17 mouse cellular contexts compared by ENCODE assay signal in genomic region chr7:79873407-79873806, GRCm38 (mm10). TPM values are rescaled to one million over a fixed set of nuclear protein-coding genes. Genes with fewer than 3 reads are reported as not detected.
"Had no signal": no experiment of that assay in that cellular context is flagged by ENCODE, and none has a peak within 500 bp of the region (broad histone marks: within the 10 kb centered on the region; RNA-seq: fewer than 3 reads in every experiment).

No protein-coding gene starts in this region.

- DNase-seq: retina, postnatal 1 day; right cerebral cortex, adult 18-20 months; right cerebral cortex, postnatal 14 days; right cerebral cortex, postnatal 25 days; right cerebral cortex, postnatal 4 days; spleen, adult 18-20 months; thymus, adult 18-20 months; thymus, adult 2 months; thymus, postnatal 14 days; thymus, postnatal 25 days; thymus, postnatal 36 days; thymus, postnatal 4 days had no signal

- H3K27me3 ChIP-seq: neural tube, embryonic 13.5 days; neural tube, embryonic 15.5 days; stomach, embryonic 15.5 days had no signal

- H3K27ac ChIP-seq: neural tube, embryonic 13.5 days; neural tube, embryonic 15.5 days; stomach, embryonic 15.5 days; stomach, postnatal 0 days had no signal

- H3K9me3 ChIP-seq: neural tube, embryonic 13.5 days; neural tube, embryonic 15.5 days; stomach, embryonic 15.5 days had no signal

- H3K4me1 ChIP-seq: neural tube, embryonic 13.5 days; neural tube, embryonic 15.5 days had no signal

- H3K36me3 ChIP-seq: neural tube, embryonic 15.5 days; stomach, embryonic 15.5 days had no signal

- H3K4me3 ChIP-seq: neural tube, embryonic 13.5 days; neural tube, embryonic 15.5 days; stomach, embryonic 15.5 days had no signal

- H3K9ac ChIP-seq: neural tube, embryonic 13.5 days; neural tube, embryonic 15.5 days; stomach, embryonic 15.5 days had no signal

- H3K4me2 ChIP-seq: neural tube, embryonic 13.5 days; neural tube, embryonic 15.5 days; stomach, embryonic 15.5 days had no signal

RNA-seq across cellular contexts. Expression of gene Anpep, which starts 12.5 kb away (rescaled TPM):
- total RNA-seq: neutrophil, adult 5-6 weeks had no signal
